Mouse (Mus musculus) cerebellum, adult 11 months (tissue): ENCODE data around the gene Agl.

ENCODE experiments used
- DNase-seq: peaks from one replicate; pipeline ENCODE4 v3.0.0; 2022

Gene Agl

DNA sequence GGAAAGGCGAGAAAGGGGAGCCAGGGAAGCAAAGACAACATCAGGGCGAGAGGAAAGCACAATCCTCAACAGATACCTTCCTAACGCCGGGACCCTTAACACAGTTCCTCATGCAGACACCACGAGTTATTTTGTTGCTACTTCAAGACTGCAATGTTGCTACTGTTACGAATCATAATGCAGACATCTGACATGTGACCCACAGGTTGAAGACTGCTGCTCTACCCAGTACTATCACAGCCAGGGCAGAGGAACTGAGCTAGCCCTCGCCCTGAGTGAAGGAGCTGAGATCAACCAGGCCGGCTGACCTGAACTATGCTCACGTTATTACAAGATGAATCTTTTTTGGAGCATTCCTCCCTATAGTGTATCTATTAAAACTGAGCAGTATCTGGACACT is 67.0 kb downstream of the Agl start:
- DNase-seq, result no peak

DNA sequence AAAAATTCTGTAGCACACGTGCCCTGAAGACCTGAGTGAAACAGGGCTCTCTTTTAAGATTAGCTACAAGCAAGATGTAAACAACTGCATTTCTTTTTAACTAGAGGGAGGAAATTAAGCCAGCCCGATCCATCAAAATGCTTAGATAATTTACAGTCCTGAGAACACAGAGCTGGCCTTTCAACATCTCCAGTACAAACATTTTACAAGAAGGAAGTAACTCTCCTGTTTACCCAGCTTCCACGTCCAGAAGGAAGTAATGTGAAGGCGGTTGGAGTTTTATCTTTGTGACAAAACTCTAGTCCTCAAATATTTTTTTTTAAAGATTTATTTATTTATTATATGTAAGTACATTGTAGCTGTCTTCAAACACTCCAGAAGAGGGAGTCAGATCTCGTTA is 67.9 kb downstream of the Agl start:
- DNase-seq, result no peak

DNA sequence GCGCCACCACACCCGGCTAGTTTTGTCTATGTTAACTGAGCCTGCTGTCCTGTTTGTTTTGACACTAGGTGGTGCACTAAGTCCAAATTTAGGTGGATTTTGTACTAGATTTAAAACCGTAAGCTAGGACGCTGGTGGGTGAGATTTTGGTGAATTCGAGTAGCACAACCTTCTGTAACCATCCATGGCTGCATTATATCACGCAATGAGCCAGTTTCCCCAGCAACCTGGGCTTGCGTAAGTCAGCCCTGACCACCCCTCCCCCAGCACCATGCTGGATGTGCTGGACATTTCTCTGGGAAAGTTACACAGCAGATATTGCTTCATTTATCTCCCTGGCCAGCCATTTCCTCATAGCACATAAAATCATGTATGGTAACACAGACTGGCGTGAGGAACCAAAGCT is 70.6 kb downstream of the Agl start:
- DNase-seq, result no peak

DNA sequence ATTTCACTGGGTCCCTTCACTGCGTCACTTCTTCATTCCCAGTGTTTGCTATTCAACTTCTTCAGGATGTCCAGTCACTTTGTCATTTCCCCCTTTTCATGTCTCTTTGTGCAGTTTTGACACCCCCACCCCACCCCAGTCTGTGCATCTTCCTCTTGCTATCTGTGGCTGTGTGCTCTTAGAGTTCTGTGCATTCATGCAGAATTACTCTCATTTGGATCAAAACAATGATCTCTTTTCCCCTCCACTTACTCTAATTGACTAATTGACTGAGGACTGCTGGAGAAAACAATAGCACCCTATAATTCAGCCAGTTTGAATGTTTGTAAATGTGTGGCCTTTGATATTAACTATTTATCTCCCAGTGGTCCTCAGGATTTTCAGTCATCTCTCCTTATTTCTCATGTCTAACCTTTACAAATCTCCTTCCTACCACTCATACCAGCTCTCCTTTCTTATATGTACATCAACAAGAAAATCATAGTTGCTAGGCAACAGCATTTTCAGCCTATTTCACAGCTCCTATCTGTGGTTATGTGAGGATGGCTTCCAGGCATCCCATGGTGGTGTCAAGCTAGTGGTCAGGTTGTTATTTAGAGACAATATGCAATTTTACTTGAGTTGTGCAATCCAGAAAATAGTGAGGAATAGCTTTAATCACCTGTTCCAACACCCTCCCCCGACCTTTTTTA is 78.3 kb downstream of the Agl start:
- no peak for DNase-seq

DNA sequence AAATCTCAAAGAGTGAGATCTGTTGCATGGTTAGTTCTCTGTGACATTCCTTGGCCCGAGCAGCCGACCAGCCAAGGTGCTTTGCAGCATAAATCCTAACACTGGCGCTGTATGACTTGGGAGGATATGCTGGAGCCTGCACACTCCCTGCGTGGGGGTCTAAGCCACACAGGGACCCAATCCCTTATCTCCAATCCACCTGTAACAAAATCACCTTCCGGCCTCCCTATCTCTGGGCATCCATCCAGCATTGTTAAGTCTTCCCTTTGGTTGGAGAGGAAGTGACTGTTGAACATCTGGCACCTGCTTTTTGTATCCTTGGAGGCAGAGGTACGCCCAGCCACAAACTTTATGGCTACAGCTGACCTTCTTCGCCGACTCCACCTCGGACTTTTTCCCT is 81.2 kb downstream of the Agl start:
- no peak for DNase-seq

DNA sequence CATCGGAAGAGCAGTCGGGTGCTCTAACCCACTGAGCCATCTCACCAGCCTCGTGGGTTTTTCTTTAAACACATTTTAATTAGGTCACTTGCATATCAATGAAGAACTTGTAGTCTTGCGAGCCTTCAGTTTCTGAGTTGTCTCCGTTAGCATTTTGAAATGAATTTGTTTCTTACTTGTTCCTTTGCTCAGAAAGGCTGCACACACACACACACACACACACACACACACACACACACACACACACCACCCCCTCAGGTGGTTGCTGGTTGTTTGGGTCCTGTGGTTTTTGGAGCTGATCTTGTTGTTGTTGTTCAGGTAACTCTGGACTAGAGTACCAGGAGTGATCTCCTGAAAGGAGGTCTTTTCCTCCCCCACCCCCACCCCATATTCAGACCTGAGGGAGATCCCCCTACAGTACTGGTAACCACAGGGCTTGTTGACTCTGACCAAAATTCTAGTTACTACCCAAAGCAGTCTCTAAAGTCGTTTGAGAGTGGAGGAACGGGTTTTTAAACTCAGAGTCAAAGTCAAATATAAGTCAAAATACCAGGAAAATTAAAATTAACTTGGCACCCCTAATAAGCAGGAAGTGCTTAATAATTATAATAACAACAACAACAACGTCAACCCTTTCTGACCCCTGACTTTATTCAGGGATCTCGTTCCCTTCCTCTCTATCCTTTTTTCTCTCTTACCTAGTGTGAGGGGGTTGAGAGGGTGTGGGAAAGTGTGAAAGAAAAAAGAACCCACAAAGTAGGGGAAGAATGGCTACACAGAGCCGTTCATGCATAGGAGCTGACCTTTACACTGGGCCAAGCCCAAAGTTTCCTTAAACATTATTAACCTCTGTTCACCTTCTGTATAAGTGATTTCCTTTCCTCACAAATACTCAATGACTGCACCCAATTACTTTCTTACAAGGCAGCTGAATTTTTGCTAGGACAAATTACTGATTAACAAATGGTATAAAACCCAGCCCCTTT is 84.2 kb downstream of the Agl start:
- DNase-seq, result no peak

DNA sequence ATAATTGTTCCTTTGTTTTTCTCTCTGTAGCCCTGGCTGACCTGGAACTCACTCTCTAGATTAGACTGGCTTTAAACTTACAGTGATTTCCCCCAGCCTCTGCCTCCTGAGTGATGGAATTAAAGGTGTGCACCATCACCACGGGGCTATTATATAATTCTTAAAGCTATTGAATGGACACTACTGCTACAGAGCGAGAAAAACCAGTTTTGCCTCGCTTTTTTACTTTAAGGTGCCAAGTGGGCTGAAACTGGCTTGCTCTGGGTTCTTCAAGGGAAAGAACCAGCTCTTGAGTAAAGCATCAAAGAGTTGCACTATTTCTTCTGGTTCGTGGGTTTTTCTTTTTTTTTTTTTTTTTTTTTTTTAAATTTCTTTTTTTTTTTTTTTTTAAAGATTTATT is 85.0 kb downstream of the Agl start:
- no peak for DNase-seq

DNA sequence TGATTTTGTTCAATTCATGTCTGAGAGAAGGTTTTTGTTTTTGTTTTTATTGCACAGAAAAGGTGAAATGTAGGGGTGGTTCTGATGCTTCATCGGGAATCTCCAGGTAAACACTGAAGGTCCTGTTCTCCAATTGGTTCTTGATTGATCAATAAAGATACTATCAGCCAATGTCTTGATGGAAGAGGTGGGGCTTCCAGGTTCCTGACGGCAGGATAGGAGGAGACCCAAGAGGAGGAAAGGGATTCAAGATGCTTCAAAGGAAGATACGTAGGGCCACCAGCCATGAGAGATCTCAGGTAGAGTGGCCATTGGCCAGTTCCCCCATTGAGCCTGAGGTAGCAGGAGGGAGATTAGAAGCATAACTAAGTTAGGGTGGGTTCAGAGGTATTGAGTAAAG is 89.0 kb downstream of the Agl start:
- DNase-seq, result no peak

DNA sequence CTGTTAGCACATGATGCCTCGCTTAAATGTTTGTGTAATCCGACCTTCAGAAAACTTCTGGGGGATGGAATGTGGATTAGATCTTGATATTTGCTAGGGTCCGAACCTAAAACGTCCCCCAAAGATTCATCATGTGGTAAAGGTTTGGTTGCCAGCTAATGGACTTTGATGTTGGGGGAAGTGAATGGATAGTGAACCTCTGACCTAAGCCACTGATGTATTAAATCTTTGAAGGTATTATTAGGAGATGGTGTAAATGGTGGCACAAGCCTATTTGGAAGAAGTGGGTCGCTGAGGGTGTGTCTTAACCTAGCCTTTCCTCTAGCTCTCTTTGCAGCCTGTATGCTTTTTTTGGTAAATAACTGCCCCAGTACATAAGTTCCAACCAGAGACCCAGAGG is 94.9 kb downstream of the Agl start:
- no peak for DNase-seq

DNA sequence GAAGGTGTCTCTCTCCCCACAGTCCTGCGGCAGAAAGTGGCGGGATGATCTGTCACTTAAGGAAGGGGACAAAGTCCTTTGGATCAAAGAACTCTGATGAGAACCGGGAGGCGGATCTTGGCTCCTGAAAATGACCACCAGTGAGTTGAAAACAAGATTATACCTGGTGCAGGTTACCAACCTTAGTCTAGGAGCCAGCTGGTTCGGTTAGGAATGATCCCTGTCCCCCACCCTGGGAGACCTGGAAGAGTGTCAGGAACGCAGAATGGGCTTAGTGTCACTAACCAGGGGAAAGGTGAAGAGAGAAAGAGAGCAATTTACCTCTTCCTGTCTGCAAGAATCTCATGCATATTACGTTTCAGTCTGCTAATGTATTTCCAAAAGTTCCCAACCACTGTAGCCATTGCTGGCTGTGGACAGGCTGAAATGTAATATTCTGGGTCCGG is 95.5 kb downstream of the Agl start, which contains the start of gene Slc35a3:
Slc35a3 (minus strand) TSS at position 396 of the 446 bp plus-strand sequence.
- DNase-seq, result no peak

DNA sequence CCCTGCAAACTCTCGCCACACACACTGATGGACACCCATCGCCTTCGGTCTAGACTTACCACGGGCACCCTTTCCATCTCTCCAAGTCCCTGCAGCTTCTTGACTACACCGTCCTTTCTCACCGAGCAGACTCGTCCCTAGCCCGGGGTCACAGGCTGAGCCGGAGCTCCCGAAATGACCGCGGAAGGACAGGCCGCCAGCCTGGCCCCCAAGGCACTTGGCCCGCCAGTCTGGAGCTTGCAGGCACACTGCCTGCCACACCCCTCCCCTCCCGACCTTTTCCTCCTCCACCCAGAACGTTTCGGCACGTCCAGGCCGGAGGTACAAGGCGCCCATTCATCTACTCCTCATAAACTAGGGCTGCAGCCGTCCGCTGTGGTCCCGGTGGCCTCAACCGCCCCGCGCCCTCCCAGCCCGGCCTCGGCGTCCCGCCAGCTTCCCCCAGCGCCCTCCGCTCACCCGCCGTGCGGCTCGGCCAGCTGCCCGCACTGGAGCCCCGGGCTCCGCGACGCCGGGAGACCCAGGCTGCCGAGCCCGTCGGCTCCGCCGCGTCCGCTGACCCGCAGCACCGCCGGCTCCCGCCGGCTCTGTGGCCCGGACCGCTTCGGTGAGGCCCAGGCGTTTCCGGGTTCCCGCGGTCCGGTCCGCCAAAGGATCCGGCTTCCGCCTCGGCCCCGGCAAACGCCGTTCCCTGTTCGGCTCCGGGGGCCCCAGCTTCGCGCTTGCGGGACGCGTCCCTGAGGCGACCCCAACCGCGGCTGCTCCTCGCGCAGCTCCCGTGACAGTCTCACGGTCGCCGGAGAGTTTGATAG is 96.1 kb downstream of the Agl start:
- peak; percentile 75 for DNase-seq

DNA sequence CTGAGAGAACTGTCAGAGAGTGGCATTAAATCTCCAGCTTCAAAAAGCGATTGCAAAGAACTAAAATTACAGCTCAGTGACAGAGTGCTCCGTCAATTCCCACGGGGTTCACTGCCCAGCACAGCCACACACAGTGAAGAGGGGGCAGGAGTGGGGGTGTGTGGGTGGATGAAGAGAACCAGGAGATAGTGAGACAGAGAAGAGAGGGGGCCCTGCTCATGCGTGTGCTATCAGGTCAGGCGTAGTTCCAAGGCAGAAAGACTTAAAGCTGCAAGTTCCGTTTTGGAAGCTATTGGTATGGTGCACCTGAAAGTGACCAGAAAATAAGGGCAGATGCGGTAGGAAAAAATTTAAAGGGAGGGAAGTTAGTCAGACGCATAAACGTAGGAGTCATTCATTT is 97.0 kb downstream of the Agl start:
- DNase-seq, result no peak

DNA sequence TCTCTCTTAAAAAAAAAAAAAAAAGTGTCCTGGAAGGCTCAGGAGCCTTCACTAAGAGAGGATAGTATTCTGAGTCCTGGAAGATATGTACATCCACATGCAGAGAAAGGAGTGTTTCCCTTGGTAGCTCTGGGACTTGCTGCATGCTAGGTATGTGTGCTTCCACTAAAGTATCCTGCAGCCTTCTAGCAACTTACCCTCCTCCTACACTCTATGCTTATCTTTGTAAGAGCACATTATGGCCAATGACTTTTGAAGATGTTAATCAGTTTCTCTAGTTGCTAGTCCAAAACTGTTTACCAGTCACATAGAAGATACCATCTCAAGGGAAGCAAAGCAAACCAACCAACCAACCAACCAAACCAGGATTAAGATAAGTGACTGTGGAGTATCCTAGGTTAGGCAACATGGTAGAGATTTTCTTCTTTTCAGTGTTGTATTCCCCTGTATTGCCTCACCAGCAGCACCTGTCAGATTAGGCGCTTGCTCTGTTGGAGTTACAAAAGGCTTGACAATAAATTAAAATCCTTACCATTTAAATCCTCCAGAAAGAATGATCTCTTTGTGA is 102.2 kb downstream of the Agl start:
- no peak for DNase-seq

DNA sequence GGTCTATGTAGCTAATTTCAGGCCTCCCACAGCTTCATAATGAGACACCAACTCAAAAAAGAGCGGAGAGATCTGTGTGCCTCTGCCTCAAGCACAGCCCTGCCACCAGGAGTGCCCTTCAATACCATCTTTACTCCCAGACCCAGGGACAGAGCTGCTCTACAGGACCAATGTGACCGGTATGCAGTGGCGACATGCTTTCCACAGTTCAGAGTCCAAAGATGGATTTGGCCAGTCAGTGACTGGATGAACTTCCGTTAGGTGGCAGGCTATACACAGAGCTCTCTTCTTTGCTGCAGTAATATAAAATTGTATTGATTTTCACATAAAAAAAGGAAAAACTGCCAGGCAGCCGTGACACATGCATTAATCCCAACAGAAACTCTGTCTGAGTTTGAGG is 104.1 kb downstream of the Agl start:
- DNase-seq, result no peak

DNA sequence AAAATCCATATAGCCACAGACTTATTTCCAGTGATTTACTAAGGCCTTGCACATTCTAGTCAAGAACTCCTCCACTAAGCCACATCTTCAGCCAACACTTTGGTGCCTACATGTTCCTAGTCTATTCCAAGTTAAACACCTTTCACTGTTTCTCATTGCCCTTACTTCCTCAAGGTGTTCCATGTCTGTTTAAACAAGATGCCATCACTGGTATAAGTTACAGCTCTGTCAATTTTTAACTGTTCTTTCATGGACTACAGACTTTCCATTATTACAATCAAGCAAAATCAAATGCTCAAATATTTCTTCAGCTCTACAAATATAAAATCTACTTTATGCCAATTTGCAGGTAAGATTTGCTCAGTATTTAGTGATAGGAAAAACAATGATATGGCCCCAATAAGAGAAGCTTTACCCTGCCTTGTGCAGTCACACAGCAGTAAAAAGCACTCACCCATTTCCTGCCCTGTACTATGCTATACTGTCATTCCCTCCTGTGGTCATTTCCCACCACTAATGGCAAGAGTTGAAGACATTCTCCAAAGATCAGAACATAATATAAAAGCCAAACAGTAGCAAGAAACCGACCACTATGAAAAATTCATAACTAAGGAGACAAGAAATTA is 105.2 kb downstream of the Agl start:
- no peak for DNase-seq

DNA sequence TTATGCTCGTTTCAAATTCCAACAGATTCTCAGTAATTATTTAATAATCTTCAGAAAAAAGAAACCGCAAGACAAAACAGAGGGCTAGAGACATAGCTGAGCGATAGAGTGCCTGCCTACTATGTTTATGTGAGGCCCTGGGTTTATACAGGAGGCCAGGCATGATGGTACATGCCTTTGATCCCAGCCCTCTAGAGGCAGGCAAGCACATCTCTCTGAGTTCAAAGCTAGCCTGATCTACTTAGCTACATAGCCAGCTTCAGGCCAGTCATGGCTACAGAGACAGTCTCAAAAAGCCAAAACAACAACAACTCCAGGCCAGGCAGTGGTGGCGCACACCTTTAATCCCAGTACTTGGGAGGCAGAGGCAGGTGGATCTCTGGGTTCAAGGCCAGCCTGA is 106.4 kb downstream of the Agl start:
- no peak for DNase-seq

DNA sequence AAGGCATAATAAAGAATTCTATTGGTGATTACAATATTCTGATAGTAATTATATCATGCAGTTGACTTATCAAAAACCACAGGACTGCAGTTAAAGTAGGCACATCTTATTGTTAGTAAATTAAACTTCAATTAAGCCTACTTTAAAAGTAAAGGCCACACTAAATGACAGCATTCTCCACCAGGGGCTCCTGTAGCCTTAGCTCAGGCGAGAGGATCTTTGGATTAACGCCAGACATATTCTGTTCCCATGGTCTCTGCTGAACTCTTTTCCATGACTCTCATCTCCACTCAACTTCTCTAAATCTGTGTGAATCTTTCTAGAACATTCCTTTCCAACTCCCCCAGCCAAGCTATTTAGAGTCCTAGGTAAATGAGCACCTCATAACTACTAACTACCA is 109.2 kb downstream of the Agl start:
- DNase-seq, result no peak

DNA sequence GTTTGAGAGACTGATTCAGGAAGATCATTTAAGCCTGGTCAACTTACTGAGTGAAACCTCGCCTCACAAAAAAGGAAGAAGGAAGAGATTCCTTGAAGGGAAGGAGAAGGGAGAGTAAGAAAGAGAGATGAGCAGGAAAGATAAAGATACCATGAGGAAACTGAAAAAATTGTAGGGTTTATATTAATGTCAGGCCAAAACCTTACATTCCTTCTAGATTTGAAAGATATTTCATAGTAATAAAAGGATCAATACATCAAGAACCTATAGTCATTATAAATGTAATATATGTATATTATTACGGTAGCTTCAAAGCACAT is 112.3 kb downstream of the Agl start:
- no peak for DNase-seq

DNA sequence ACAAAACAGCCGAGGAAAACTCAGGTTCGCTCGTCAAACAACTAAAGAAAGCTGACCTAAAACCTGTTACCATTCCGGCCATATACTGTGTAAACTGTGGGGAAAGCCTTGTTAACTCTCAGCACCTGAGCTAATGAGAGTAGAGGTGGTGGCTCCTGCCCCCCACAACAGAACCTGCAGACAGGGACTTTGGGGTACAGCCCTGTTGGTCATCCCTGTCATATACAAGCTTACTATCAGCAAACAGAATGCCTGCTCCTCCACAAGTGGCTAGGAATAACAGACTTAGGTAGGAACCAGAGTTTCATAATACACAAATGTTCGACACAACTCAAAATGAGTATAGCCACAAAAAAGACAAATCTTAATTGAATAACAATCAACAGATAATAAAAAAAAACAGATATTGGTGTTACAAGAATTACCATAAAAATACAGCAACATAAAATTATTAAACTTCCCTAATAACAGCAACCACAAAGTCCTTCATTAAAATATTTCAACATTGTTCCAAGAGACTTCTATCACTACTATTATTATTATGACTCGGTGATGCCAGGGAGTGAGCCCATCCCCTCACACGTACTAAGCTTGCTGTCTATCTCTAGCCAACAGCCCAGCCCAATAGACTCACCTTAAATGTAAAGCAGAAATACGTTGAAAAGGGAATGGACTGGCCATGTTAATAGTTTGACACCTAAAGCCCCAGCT is 112.9 kb downstream of the Agl start:
- no peak for DNase-seq

DNA sequence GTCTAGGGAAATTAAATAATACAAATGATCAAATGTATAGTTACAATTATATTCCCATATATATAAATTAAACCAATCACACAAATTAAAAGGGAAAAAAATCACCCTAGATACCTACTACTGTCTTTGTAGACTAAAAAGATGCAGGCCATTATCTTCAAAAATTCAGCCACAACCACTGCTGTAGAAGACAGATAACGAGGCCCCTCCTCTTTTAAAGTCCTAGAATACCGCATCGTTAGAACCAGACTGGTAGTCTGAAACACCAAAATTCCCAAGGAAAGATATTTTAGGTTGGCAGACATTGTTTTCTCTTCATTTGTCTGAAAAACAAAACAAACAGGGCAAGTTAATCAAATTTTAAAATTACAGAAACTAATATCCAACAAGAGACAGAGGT is 113.7 kb downstream of the Agl start:
- DNase-seq, result no peak
